Mouse (Mus musculus) neural tube, embryonic 11.5 days (tissue): ENCODE data around the gene Ackr3. TPM values are rescaled to one million over a fixed set of nuclear protein-coding genes. Genes with fewer than 3 reads are reported as not detected.

ENCODE experiments used
- ATAC-seq: fragments of 200-750 bp; cut with Nextera tagmentation; 2 replicates; pipeline ENCODE4 v1.8.0; 2017; ENCODE audit warnings: moderate number of reproducible peaks, mild to moderate bottlenecking, moderate TSS enrichment, moderate library complexity; ENCODE audit not compliant: insufficient read depth, low FRiP score, low TSS enrichment
- DNase-seq: peaks from one replicate; pipeline ENCODE4 v3.0.0-alpha.2; 2015; ENCODE audit warnings: low spot score
- H3K27ac ChIP-seq: fragments of 300-500 bp; sonication (generic); 2 replicates; pipeline ENCODE4 v1.5.1; 2014; ENCODE audit warnings: low read depth, mild to moderate bottlenecking, low read length
- H3K27me3 ChIP-seq: fragments of 300-500 bp; sonication (generic); 2 replicates; pipeline ENCODE4 v1.6.1; 2014; ENCODE audit warnings: mild to moderate bottlenecking, low read length, mixed read lengths; ENCODE audit not compliant: control insufficient read depth, insufficient read depth
- H3K36me3 ChIP-seq: fragments of 300-500 bp; sonication (generic); 2 replicates; pipeline ENCODE4 v1.6.1; 2014; ENCODE audit warnings: mild to moderate bottlenecking, low read length, moderate library complexity, mixed read lengths; ENCODE audit not compliant: control insufficient read depth, insufficient read depth
- H3K4me1 ChIP-seq: fragments of 300-500 bp; sonication (generic); 2 replicates; pipeline ENCODE4 v1.6.1; 2014; ENCODE audit warnings: low read length, mixed read lengths; ENCODE audit not compliant: control insufficient read depth, insufficient read depth
- H3K4me2 ChIP-seq: fragments of 300-500 bp; sonication (generic); 2 replicates; pipeline ENCODE4 v1.6.1; 2014; ENCODE audit warnings: low read depth, mild to moderate bottlenecking, moderate library complexity
- H3K4me3 ChIP-seq: fragments of 300-500 bp; sonication (generic); 2 replicates; pipeline ENCODE4 v1.5.1; 2014; ENCODE audit warnings: low read depth, low read length
- H3K9ac ChIP-seq: fragments of 300-500 bp; sonication (generic); 2 replicates; pipeline ENCODE4 v1.6.1; 2014; ENCODE audit warnings: mild to moderate bottlenecking, low read length
- H3K9me3 ChIP-seq: fragments of 300-500 bp; sonication (generic); 2 replicates; pipeline ENCODE4 v1.6.1; 2016; ENCODE audit warnings: low read length; ENCODE audit not compliant: control insufficient read depth
- WGBS: fragments of 180-500 bp; shearing (Covaris S2); extraction: QIAGEN DNeasy Blood & Tissue Kit; methylation state at CpG from one replicate; pipeline ENCODE4 v1.1.7; 2014; 5-methylcytosine and 5-hydroxymethylcytosine counted together
- polyA plus RNA-seq: library from polyadenylated mRNA; unstranded; fragments of >200 nt; fragmentation: Nextera tagmentation; extraction: Ambion mirVana; gene quantifications from 2 replicates; pipeline ENCODE4 v1.2.1, GENCODE M21; 2014

Gene Ackr3
- polyA plus RNA-seq, 1 experiment from 2014 or later = 45.9 TPM

GRCm38 (mm10) chr1:90176223-90176622 lies 27.6 kb upstream of the Ackr3 start:
- Histone ChIP-seq H3K27me3 (no peaks in the 10 kb centered on the region), H3K4me3 (no peak overlapping the region), H3K36me3 (no peaks in the 10 kb centered on the region), H3K27ac (no peak overlapping the region), H3K4me2 (no peak overlapping the region), H3K9ac (no peak overlapping the region), H3K9me3 (no peaks in the 10 kb centered on the region), H3K4me1 (no peaks in the 10 kb centered on the region)
- 85% methylated on average over 7 of the region's 7 CpGs for WGBS
- ATAC-seq (no peak), DNase-seq (no peak)

GRCm38 (mm10) chr1:90177565-90177964 lies 26.2 kb upstream of the Ackr3 start:
- H3K9me3 ChIP-seq = no peaks in the 10 kb centered on the region
- H3K27me3 ChIP-seq = no peaks in the 10 kb centered on the region
- no peak overlapping the region for H3K4me3 ChIP-seq
- no peak overlapping the region for H3K27ac ChIP-seq
- no peaks in the 10 kb centered on the region for H3K4me1 ChIP-seq
- DNase-seq = no peak
- no peak for ATAC-seq
- no peaks in the 10 kb centered on the region for H3K36me3 ChIP-seq
- no peak overlapping the region for H3K9ac ChIP-seq
- H3K4me2 ChIP-seq = no peak overlapping the region

GRCm38 (mm10) chr1:90177978-90178377 lies 25.8 kb upstream of the Ackr3 start:
- Histone ChIP-seq H3K9me3 (no peaks in the 10 kb centered on the region), H3K36me3 (no peaks in the 10 kb centered on the region), H3K9ac (no peak overlapping the region), H3K27ac (no peak overlapping the region), H3K27me3 (no peaks in the 10 kb centered on the region), H3K4me1 (no peaks in the 10 kb centered on the region), H3K4me2 (no peak overlapping the region), H3K4me3 (no peak overlapping the region)
- 79% methylated on average over 5 of the region's 5 CpGs for WGBS
- DNase-seq (no peak), ATAC-seq (no peak)

GRCm38 (mm10) chr1:90180479-90180878 lies 23.3 kb upstream of the Ackr3 start:
- 83% methylated on average over 7 of the region's 7 CpGs for WGBS
- H3K9me3 ChIP-seq = no peaks in the 10 kb centered on the region

GRCm38 (mm10) chr1:90180966-90181699 lies 22.6 kb upstream of the Ackr3 start:
- Histone ChIP-seq H3K4me2 (no peak overlapping the region), H3K27ac (no peak overlapping the region), H3K4me3 (no peak overlapping the region), H3K9ac (no peak overlapping the region), H3K4me1 (no peaks in the 10 kb centered on the region), H3K9me3 (no peaks in the 10 kb centered on the region), H3K27me3 (no peaks in the 10 kb centered on the region), H3K36me3 (no peaks in the 10 kb centered on the region)
- DNase-seq (no peak), ATAC-seq (no peak)
- 82% methylated on average over 12 of the region's 12 CpGs for WGBS

More at GRCm38 (mm10) chr1:90180479-90180878, 23.3 kb upstream of the Ackr3 start:
- Histone ChIP-seq H3K36me3 (no peaks in the 10 kb centered on the region), H3K9ac (no peak overlapping the region), H3K4me1 (no peaks in the 10 kb centered on the region), H3K4me3 (no peak overlapping the region), H3K27me3 (no peaks in the 10 kb centered on the region), H3K27ac (no peak overlapping the region), H3K4me2 (no peak overlapping the region)
- DNase-seq (no peak), ATAC-seq (no peak)

GRCm38 (mm10) chr1:90182521-90182920 lies 21.3 kb upstream of the Ackr3 start:
- 86% methylated on average over 5 of the region's 5 CpGs for WGBS
- Histone ChIP-seq H3K27ac (no peak overlapping the region), H3K27me3 (no peaks in the 10 kb centered on the region), H3K9me3 (no peaks in the 10 kb centered on the region), H3K4me2 (no peak overlapping the region), H3K4me3 (no peak overlapping the region), H3K4me1 (no peaks in the 10 kb centered on the region), H3K9ac (no peak overlapping the region), H3K36me3 (no peaks in the 10 kb centered on the region)
- no peak for ATAC-seq
- no peak for DNase-seq

GRCm38 (mm10) chr1:90183602-90184001 lies 20.2 kb upstream of the Ackr3 start:
- DNase-seq = no peak
- ATAC-seq = no peak
- 63% methylated on average over 6 of the region's 6 CpGs for WGBS
- Histone ChIP-seq H3K36me3 (no peaks in the 10 kb centered on the region), H3K27me3 (no peaks in the 10 kb centered on the region), H3K27ac (no peak overlapping the region), H3K9me3 (no peaks in the 10 kb centered on the region), H3K9ac (no peak overlapping the region), H3K4me3 (no peak overlapping the region), H3K4me2 (no peak overlapping the region), H3K4me1 (no peaks in the 10 kb centered on the region)

GRCm38 (mm10) chr1:90186173-90186572 lies 17.6 kb upstream of the Ackr3 start:
- no peaks in the 10 kb centered on the region for H3K9me3 ChIP-seq
- H3K4me3 ChIP-seq = no peak overlapping the region
- peaks cover 15% of the 10 kb centered on the region; the same call in 1 of the 2 replicates for H3K4me1 ChIP-seq
- 93% methylated on average over 4 of the region's 4 CpGs for WGBS
- H3K36me3 ChIP-seq = no peaks in the 10 kb centered on the region
- no peak overlapping the region for H3K27ac ChIP-seq
- no peak overlapping the region for H3K9ac ChIP-seq
- H3K27me3 ChIP-seq = no peaks in the 10 kb centered on the region
- ATAC-seq = no peak
- DNase-seq = no peak
- no peak overlapping the region for H3K4me2 ChIP-seq

GRCm38 (mm10) chr1:90186874-90187273 lies 16.9 kb upstream of the Ackr3 start:
- DNase-seq = no peak

More at GRCm38 (mm10) chr1:90186874-90187273, 16.9 kb upstream of the Ackr3 start:
- H3K4me3 ChIP-seq = no peak overlapping the region
- no peak overlapping the region for H3K9ac ChIP-seq
- WGBS = 96% methylated on average over 5 of the region's 5 CpGs
- peaks cover 15% of the 10 kb centered on the region; the same call in 1 of the 2 replicates for H3K4me1 ChIP-seq
- no peak overlapping the region for H3K4me2 ChIP-seq
- no peak for ATAC-seq
- no peak overlapping the region for H3K27ac ChIP-seq
- no peaks in the 10 kb centered on the region for H3K36me3 ChIP-seq
- H3K9me3 ChIP-seq = no peaks in the 10 kb centered on the region
- H3K27me3 ChIP-seq = no peaks in the 10 kb centered on the region
